Mouse (Mus musculus): ENCODE measurements around the gene Sema4a. TPM values are rescaled to one million over a fixed set of nuclear protein-coding genes. Genes with fewer than 3 reads are reported as not detected.
"Not testable (repeated sequence)": the region's sequence is repeated elsewhere in the genome, so short reads cannot be mapped to it uniquely, and the experiment has no call there.

Gene Sema4a
- polyA plus RNA-seq, 1 experiment from 2014 or later: 39.3 TPM

DNA sequence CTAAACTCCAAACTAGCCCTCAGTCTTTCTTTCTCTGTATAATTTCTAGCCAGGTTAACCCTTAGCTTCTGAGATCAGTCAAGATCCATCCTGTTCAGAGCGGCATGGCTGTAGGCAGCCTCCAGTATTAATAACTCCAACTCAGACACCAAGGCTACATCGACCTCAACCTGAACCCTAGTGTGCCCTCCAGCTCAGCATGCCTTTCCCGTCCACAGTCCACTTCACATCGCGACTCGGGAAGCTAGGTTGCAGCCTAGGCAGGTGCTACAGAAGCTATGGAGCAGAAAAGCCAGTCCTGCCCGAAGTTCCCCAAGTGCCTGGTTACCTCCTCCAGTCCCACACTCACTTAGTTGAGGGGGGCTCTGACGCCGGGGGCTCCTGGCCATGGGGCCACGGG is 23.5 kb downstream of the Sema4a start:
- Histone ChIP-seq H3K4me2 (no peak overlapping the region), H3K36me3 (replicated peaks) (peaks cover 27% of the 10 kb centered on the region; the same call in 1 of the 2 replicates)
- no peak for ATAC-seq (replicated peaks)

DNA sequence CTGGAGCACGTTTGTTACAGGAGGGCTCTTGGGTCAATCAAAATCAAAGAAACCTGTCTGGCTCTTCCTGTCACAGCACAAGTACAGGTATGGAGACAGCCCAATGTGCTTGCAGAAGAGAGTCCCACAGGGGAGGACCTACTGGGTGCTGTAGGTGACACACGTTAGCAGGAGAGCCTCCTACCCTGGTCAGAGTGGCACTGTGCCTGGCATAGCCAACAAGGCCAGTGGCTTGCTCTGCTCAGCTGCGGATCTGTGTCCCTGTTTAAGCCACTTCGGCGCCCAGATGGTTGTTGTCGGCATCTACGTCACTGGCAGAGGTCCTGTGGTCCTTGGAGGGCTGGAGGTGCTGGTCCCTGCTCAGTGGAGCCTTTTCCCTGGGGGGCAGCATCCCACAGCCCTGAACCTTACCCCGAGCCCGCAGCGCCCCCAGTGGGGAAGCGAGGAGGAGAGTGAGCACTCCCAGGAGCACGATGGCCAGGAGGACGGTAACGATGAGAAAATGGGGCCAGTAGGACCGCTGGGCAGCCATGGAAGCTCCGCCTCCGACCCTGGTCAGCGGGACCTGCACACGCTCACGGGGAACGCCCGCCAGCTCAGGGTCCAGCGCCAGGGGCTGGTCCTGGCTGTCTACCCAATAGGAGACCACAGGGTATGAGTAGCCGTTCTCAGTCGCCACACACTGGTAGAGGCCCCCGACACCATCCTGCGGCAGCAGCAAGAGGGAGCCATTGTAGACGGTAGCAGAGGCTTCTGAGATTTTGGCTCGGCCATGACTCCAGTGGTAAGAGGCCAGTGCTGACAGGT is 24.4 kb downstream of the Sema4a start:
- peaks cover 24% of the 10 kb centered on the region; the same call in 1 of the 2 replicates for H3K36me3 ChIP-seq (replicated peaks)
- H3K4me3 ChIP-seq: no peak overlapping the region; the same call in 1 of the 2 replicates
- 15% methylated on average over 29 of the region's 29 CpGs for WGBS
- H3K27me3 ChIP-seq (replicated peaks): no peaks in the 10 kb centered on the region
- no peak overlapping the region for H3K27ac ChIP-seq
- H3K9ac ChIP-seq: no peak overlapping the region
- peak overlapping the region; percentile 35 for H3K4me2 ChIP-seq
- H3K9me3 ChIP-seq: no peaks in the 10 kb centered on the region
- ATAC-seq (replicated peaks): peak; percentile 76; the same call in 1 of the 2 replicates
- peaks cover 5% of the 10 kb centered on the region; the same call in 1 of the 2 replicates for H3K4me1 ChIP-seq

More for the DNA sequence above, 23.5 kb downstream of the Sema4a start:
- Histone ChIP-seq H3K9ac (no peak overlapping the region), H3K4me3 (no peak overlapping the region), H3K27ac (no peak overlapping the region), H3K27me3 (replicated peaks) (no peaks in the 10 kb centered on the region), H3K4me1 (peaks cover 5% of the 10 kb centered on the region; the same call in 1 of the 2 replicates), H3K9me3 (no peaks in the 10 kb centered on the region)
- 79% methylated on average over 10 of the region's 10 CpGs for WGBS

DNA sequence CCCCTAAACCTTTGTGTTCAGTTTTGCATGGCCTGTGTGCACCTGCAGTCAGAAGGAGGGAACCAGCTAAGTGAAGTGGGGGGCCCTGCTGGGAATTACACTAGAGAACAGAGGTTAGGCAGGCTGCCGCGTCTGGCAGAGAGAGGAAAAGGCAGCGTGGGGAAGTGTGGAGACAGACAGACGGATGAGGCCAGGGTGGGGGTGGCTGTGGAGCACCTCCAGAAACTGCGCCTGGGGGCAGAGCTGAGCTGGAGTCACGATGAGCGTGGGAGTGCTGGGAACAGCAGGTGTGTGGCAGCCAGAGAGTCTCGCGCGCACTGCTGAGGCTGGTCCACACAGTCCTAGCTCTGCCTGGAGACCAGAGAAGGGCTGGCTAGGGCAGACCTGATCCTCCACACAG is 25.5 kb downstream of the Sema4a start:
- Histone ChIP-seq H3K36me3 (replicated peaks) (peaks cover 24% of the 10 kb centered on the region; the same call in 1 of the 2 replicates), H3K4me2 (no peak overlapping the region), H3K27me3 (replicated peaks) (no peaks in the 10 kb centered on the region), H3K9me3 (no peaks in the 10 kb centered on the region), H3K9ac (no peak overlapping the region), H3K4me1 (peaks cover 3% of the 10 kb centered on the region; the same call in 1 of the 2 replicates), H3K27ac (no peak overlapping the region), H3K4me3 (no peak overlapping the region)
- WGBS: 61% methylated on average over 10 of the region's 10 CpGs
- ATAC-seq (replicated peaks): no peak

DNA sequence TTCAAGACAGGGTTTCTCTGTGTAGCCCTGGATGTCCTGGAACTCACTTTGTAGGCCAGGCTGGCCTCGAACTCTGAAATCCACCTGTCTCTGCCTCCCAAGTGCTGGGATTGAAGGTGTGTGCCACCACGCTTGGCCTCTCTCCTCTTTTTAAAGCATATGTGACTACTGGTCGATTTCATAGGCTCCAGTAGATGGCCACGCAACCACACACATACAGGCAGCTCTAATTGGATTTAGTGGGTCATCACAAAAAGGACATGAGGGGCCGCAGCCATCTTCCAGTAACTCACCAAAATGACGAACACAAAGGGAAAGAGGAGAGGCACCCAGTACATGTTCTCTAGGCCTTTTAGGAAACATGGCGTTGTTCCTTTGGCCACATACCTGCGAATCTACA is 32.3 kb downstream of the Sema4a start:
- not testable (repeated sequence) for H3K4me3 ChIP-seq; H3K4me1 ChIP-seq; H3K27ac ChIP-seq; ATAC-seq (replicated peaks); H3K36me3 ChIP-seq (replicated peaks); H3K27me3 ChIP-seq (replicated peaks); H3K9ac ChIP-seq; H3K4me2 ChIP-seq; H3K9me3 ChIP-seq
- 72% methylated on average over 8 of the region's 8 CpGs for WGBS

DNA sequence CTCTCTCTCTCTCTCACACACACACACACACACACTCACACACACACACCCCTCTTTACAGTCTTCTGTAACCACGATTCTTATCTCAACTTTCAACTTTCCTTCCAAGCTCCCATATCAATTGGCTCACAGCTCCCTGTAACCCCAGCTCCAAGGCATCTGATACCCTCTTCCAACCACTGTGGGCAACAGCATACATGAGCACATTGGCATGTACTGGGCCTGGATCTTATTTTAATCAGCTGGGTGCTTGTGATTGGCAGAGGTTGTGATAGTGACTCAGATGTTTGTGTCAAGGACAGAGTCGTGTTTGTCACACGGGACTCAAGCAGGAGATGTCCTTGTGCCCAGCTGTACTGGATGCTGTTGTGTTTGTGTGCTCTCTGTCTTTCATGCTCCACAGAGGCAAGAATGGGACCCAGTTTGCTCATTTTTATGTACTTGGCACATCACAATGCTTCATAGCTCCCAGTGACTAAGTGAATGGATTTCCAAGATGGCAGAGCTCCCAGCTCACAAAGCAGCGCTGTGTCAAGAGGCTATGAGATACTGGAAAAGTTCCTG is 33.6 kb downstream of the Sema4a start:
- no peak overlapping the region for H3K27ac ChIP-seq
- no peak overlapping the region for H3K4me3 ChIP-seq
- H3K4me1 ChIP-seq: peaks cover 21% of the 10 kb centered on the region
- no peak for ATAC-seq (replicated peaks)
- WGBS: 88% methylated on average over 4 of the region's 4 CpGs
- no peak overlapping the region for H3K9ac ChIP-seq
- H3K27me3 ChIP-seq (replicated peaks): no peaks in the 10 kb centered on the region; the same call in 1 of the 2 replicates
- no peak overlapping the region for H3K4me2 ChIP-seq
- no peaks in the 10 kb centered on the region for H3K36me3 ChIP-seq (replicated peaks)
- H3K9me3 ChIP-seq: no peaks in the 10 kb centered on the region

DNA sequence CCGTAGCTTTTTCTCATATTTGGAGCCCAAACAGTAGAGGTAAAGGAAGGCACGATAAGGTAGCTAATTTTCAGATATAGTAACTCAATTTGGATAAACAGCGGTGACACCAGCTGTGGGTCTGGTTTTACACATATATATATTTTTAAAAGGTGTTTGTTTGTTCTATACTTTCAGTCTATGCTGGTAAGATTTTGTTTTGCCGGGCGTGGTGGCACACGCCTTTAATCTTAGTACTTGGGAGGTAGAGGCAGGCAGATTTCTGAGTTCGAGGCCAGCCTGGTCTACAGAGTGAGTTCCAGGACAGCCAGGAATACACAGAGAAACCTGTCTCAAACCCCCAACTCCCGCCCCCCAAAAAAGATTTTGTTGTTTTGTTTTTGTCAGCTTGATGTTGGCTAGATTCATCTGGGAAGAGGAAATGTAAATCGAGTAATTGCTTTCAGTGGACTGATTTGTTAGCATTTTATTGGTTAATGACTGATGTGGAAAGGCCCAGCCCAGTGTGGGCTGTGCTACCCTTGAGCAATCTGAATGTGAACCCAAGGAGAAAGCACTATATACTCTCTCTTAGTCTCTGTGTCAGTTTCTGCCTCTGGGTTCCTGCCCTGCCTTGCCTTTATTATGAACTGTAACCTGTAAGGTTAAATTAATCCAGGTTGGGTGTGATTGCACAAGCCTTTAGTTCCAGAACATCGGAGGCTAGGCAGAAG is 35.1 kb downstream of the Sema4a start:
- H3K4me3 ChIP-seq: no peak overlapping the region
- no peak for ATAC-seq (replicated peaks)

DNA sequence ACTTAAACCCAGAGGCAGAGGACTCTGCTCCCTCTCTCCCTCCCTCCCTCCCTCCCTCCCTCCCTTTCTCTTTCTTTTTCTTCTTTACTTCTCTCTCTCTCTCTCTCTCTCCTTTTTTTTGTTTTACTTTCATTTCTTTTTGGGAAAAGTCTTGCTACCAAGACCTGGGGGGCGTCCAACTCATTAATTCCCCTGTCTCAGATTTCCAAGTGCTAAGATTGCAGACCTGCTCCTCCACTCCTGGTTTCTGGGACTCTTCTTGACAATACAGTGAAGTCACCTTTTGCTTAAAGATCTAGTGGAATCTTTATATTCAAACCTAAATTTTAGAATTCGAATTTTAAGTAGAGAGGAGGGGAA is 35.7 kb downstream of the Sema4a start:
- H3K4me1 ChIP-seq: peaks cover 29% of the 10 kb centered on the region
- no peak overlapping the region for H3K9ac ChIP-seq
- no peaks in the 10 kb centered on the region; the same call in 1 of the 2 replicates for H3K27me3 ChIP-seq (replicated peaks)
- 0 out of 2 replicates have a peak, but pooled peaks have one; percentile 12 for ATAC-seq (replicated peaks)
- H3K36me3 ChIP-seq (replicated peaks): peaks cover 6% of the 10 kb centered on the region
- H3K4me3 ChIP-seq: peak overlapping the region; percentile 83
- 0 out of 2 replicates have a peak overlapping the region, but pooled peaks have one; percentile 48 for H3K27ac ChIP-seq
- peak overlapping the region; percentile 80 for H3K4me2 ChIP-seq
- 5% methylated on average over 2 of the region's 2 CpGs for WGBS
- H3K9me3 ChIP-seq: no peaks in the 10 kb centered on the region

More for the DNA sequence above, 35.1 kb downstream of the Sema4a start:
- Histone ChIP-seq H3K27me3 (replicated peaks) (no peaks in the 10 kb centered on the region; the same call in 1 of the 2 replicates), H3K36me3 (replicated peaks) (no peaks in the 10 kb centered on the region; the same call in 1 of the 2 replicates), H3K9me3 (no peaks in the 10 kb centered on the region), H3K27ac (0 out of 2 replicates have a peak overlapping the region, but pooled peaks have one; percentile 48), H3K4me2 (peak overlapping the region; percentile 80), H3K4me1 (peaks cover 29% of the 10 kb centered on the region), H3K9ac (no peak overlapping the region)
- WGBS: 89% methylated on average over 10 of the region's 10 CpGs

DNA sequence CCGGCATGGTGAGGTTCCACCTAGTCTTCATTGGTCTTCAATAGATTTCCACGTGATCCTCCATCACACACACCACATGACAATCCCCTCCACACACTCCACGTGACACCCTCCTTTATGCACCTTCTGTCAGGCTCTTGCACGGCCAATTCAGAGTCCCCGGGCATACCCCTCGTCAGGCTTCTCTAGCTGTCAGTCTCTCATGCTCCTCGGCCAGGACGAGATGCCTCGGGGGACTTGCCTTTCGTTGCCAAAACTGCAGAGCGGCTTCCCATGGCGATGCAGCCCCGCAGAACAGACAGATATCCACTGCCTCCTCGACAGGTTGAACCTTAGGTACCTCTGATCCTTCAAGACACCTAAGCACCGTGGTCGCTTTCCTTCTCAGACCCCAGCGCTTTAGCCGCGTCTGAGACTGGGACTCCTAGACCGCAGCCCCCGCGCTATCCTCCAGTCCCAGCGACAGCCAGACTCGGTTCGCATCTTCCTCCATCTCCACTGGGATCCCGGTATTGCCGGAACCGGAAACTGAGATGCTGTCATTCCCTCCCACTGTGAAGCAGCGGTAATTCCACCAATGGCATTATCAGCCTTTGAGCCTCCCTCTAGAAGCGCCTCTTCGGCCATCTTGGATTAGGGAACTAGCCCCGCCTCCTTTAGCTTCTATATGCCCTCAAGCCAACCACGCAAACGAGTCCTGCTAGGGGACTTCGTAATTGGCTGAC is 36.2 kb downstream of the Sema4a start, which contains the start of gene Slc25a44:
Gene Slc25a44 (minus strand): TSS at position 535 of the 725 bp plus-strand sequence.
- under 1% methylated on average over 35 of the region's 35 CpGs for WGBS
- peak; percentile 98 for ATAC-seq (replicated peaks)

DNA sequence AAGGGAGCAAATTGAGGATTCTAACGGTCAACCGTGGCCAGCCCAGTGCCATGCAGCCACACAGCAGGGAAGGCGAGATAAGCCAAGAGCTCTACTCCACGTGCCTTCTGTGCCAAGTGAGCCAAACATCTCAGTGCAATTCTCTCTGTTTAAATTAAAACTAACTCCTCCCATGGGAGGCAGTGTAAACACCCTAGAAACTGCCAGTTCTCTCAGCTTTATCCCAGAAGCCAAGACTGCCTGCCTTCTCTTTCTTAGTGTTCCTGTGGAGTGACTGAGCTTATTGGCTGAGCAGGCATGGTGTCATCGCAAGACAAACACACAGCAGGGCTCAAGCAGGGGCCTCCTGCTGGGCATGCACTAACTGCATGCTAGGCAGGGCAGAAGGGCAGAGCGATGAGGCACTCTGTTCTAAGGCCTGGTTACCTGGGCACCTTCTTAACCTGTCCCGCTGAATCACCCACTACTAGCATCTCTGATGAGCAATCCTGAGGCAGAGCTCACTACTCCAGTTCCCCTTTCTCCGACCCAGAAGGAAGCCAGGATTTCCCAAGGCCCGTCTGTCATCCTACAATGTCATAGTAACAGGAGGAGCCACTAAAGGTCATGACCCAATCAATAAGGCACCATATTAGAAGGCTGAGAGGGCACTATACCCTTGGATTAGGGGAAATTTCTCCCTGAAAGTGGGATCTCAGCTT is 38.8 kb downstream of the Sema4a start:
- H3K9ac ChIP-seq: no peak overlapping the region
- H3K4me1 ChIP-seq: peaks cover 43% of the 10 kb centered on the region
- ATAC-seq (replicated peaks): no peak
- H3K4me3 ChIP-seq: no peak overlapping the region
- H3K4me2 ChIP-seq: peak overlapping the region; percentile 5; the same call in 1 of the 2 replicates
- H3K9me3 ChIP-seq: no peaks in the 10 kb centered on the region
- H3K36me3 ChIP-seq (replicated peaks): peaks cover 14% of the 10 kb centered on the region
- WGBS: 29% methylated on average over 9 of the region's 9 CpGs
- no peaks in the 10 kb centered on the region for H3K27me3 ChIP-seq (replicated peaks)
- no peak overlapping the region for H3K27ac ChIP-seq

More for the DNA sequence above, 36.2 kb downstream of the Sema4a start, which contains the start of gene Slc25a44:
- Histone ChIP-seq H3K27ac (peak within 1 kb of the TSS; percentile 81), H3K9ac (peak within 1 kb of the TSS; percentile 73), H3K4me3 (peak within 1 kb of the TSS; percentile 83), H3K36me3 (replicated peaks) (peaks cover 11% of the 10 kb centered on the region), H3K9me3 (no peaks in the 10 kb centered on the region), H3K27me3 (replicated peaks) (no peaks in the 10 kb centered on the region), H3K4me2 (peak within 1 kb of the TSS; percentile 80), H3K4me1 (peaks cover 34% of the 10 kb centered on the region)

DNA sequence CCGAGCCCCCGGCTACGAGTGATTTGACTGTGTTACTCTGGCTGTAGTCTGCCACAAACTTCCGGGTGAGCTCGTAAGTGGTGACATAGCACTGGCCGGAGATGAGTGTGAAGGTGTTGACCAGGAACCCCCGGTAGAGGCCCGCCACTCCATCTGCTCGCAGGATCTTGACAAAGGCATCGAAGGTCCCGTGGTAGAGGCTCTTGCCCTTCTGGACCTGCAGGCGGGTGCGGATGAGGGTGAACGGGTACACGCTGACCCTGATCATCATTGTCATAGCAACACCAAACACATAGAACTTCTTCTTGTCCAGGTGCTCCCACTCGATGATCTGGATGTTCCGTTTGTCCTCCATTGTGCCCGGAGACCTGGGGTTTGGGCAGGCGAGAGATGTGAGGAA is 40.2 kb downstream of the Sema4a start:
- H3K36me3 ChIP-seq (replicated peaks): peaks cover 18% of the 10 kb centered on the region
- H3K27ac ChIP-seq: no peak overlapping the region
- no peak overlapping the region for H3K4me2 ChIP-seq
- no peak for ATAC-seq (replicated peaks)
- WGBS: 98% methylated on average over 19 of the region's 19 CpGs
- no peaks in the 10 kb centered on the region for H3K27me3 ChIP-seq (replicated peaks)
- no peaks in the 10 kb centered on the region for H3K9me3 ChIP-seq
- no peak overlapping the region for H3K9ac ChIP-seq
- H3K4me3 ChIP-seq: no peak overlapping the region
- H3K4me1 ChIP-seq: peaks cover 43% of the 10 kb centered on the region

DNA sequence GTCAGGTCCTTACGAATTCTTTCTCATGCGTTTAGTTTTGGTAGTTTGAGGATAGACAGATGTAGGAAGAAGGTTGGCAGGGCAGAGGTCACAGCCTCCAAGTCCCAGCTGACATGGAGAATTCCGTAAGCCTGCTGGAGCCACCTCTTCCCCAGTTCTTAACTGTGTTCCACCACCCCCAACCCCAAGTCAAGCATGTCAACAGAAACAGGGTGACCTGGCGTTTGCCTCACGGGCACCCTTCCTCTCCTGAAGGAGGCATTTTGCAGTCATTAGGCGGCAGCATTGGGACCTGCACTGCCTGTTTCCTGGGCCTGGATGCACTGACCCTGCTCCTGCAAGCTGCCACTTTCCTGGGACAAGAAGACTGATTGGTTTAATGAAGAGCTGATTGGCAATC is 43.0 kb downstream of the Sema4a start:
- Histone ChIP-seq H3K9ac (no peak overlapping the region), H3K27me3 (replicated peaks) (no peaks in the 10 kb centered on the region), H3K27ac (no peak overlapping the region), H3K4me3 (no peak overlapping the region), H3K9me3 (no peaks in the 10 kb centered on the region), H3K4me2 (no peak overlapping the region), H3K36me3 (replicated peaks) (peaks cover 24% of the 10 kb centered on the region), H3K4me1 (peaks cover 28% of the 10 kb centered on the region)
- 86% methylated on average over 6 of the region's 6 CpGs for WGBS
- ATAC-seq (replicated peaks): no peak
